Mouse (Mus musculus) mammary gland, adult 2 months (tissue): ENCODE results near the gene CN725425. TPM values are rescaled to one million over a fixed set of nuclear protein-coding genes. Genes with fewer than 3 reads are reported as not detected.

Experiments used
- polyA plus RNA-seq: library from polyadenylated mRNA; depleted of rRNA; stranded (reverse); fragments of >200 nt; gene quantifications from 2 replicates; pipeline ENCODE4 v1.2.3, GENCODE M21; 2012; ENCODE audit warnings: low replicate concordance; rRNA removed

Gene CN725425
- polyA plus RNA-seq: not detected in 2 replicates

GRCm38 (mm10) chr15:91199256-91199905 lies at the start of gene CN725425:
CN725425 (plus strand) TSS chr15:91199494.

GRCm38 (mm10) chr15:91191412-91192222 lies 7.7 kb upstream of the CN725425 start, which contains the start of gene Abcd2:
Abcd2 (minus strand) TSS chr15:91191799.

Other genes with a start within 250 kb of the CN725425 start
- gene Kif21a, start 149.5 kb upstream of the CN725425 start, polyA plus RNA-seq: 2.3 and 4.8 TPM in 2 replicates
- gene Abcd2, start 7.7 kb upstream of the CN725425 start, polyA plus RNA-seq: 28.0 and 86.6 TPM in 2 replicates